9 mouse cellular contexts compared by ENCODE assay signal in the genomic region with DNA sequence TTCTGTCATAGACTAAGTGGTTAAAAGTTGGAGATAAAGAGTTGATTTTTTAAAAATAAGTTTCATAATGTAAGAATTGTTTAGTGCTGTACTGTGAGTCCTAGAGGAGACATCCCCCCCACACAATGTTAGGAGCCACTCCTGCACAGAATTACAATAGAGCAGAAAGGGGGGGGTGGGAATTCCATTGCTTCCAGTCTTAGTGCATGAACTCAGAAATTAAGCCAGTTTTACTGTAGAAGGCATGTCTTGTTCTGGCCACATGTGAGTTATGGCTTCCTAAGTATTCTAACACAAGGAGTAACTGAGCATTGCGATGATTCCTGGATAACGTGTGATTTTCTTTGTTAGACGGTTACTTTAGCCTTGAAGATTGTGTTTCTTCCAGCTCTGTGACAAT.
DNase-seq lines count a peak whose midpoint lies in the region; ATAC-seq lines count a peak whose summit lies in the region.
"Had no signal": no experiment of that assay in that cellular context is flagged by ENCODE, and none has a peak within 500 bp of the region (broad histone marks: within the 10 kb centered on the region; RNA-seq: fewer than 3 reads in every experiment).

No protein-coding gene starts in this region.

- WGBS in heart, embryonic 14.5 days: 20% methylated on average over 3 of the region's 3 CpGs
- whole genome bisulfite sequencing in liver, embryonic 11.5 days: 79% methylated on average over 3 of the region's 3 CpGs
- 72% methylated on average over 3 of the region's 3 CpGs for WGBS in liver, embryonic 12.5 days (ENCODE audit: insufficient replicate concordance)
- WGBS in limb, embryonic 15.5 days: 53% methylated on average over 3 of the region's 3 CpGs

- intact Hi-C loops in heart, postnatal 14 days (cut with DNase I): no loop called here

- 0 out of 2 replicates have a peak, but pooled peaks cover 7% of the 10 kb centered on the region for H3K9me3 ChIP-seq in heart, embryonic 14.5 days (ENCODE audit: control insufficient read depth, low read length)
- H3K9me3 ChIP-seq in liver, embryonic 11.5 days (ENCODE audit: control insufficient read depth, low read length): no peaks in the 10 kb centered on the region; the same call in 1 of the 2 replicates
- H3K9me3 ChIP-seq in liver, embryonic 12.5 days (replicated peaks): no peaks in the 10 kb centered on the region
- H3K9me3 ChIP-seq in limb, embryonic 15.5 days: no peaks in the 10 kb centered on the region

- DNase-seq in heart, postnatal 14 days: no peak
- no peak for DNase-seq in liver, embryonic 11.5 days (ENCODE audit: low spot score)
- no peak for DNase-seq in right cerebral cortex, postnatal 4 days
- DNase-seq in adrenal gland, postnatal 10 days: no peak

- H3K36me3 ChIP-seq in heart, embryonic 14.5 days (ENCODE audit: control insufficient read depth, insufficient read depth, low read length): peaks cover 7% of the 10 kb centered on the region
- no peaks in the 10 kb centered on the region for H3K36me3 ChIP-seq in liver, embryonic 11.5 days (ENCODE audit: control insufficient read depth, insufficient read depth, low read length)
- H3K36me3 ChIP-seq in liver, embryonic 12.5 days: no peaks in the 10 kb centered on the region
- H3K36me3 ChIP-seq in limb, embryonic 15.5 days: peaks cover 8% of the 10 kb centered on the region; the same call in 1 of the 2 replicates

- peak overlapping the region; percentile 37 to 50; a peak in 3 of 4 replicates for H3K4me3 ChIP-seq in heart, embryonic 14.5 days (ENCODE audit: control insufficient read depth in 1 of 2, insufficient read depth in 1 of 2, low read depth in 1 of 2, low read length in 2 of 2)
- H3K4me3 ChIP-seq in liver, embryonic 11.5 days (ENCODE audit: low read depth, low read length): no peak overlapping the region
- no peak overlapping the region for H3K4me3 ChIP-seq in liver, embryonic 12.5 days
- peak overlapping the region; percentile 23; the same call in 1 of the 2 replicates for H3K4me3 ChIP-seq in brown adipose tissue, adult 24 weeks (ENCODE audit: insufficient read depth, low read depth, low read length)
- H3K4me3 ChIP-seq in limb, embryonic 15.5 days: peak overlapping the region; percentile 42

- no peaks in the 10 kb centered on the region for H3K27me3 ChIP-seq in heart, embryonic 14.5 days (ENCODE audit: control insufficient read depth, insufficient read depth, low read length)
- H3K27me3 ChIP-seq in liver, embryonic 11.5 days (replicated peaks; ENCODE audit: control insufficient read depth, insufficient read depth, low read length): no peaks in the 10 kb centered on the region
- H3K27me3 ChIP-seq in liver, embryonic 12.5 days (replicated peaks): 0 out of 2 replicates have a peak, but pooled peaks cover 6% of the 10 kb centered on the region
- H3K27me3 ChIP-seq in limb, embryonic 15.5 days: no peaks in the 10 kb centered on the region

- H3K4me2 ChIP-seq in heart, embryonic 14.5 days (ENCODE audit: low read length): peak overlapping the region; percentile 71
- peak overlapping the region; percentile 8 for H3K4me2 ChIP-seq in liver, embryonic 11.5 days
- H3K4me2 ChIP-seq in liver, embryonic 12.5 days: no peak overlapping the region; the same call in 1 of the 2 replicates
- peak overlapping the region; percentile 59 for H3K4me2 ChIP-seq in limb, embryonic 15.5 days

- H3K4me1 ChIP-seq in heart, embryonic 14.5 days (ENCODE audit: control insufficient read depth in 2 of 2, insufficient read depth in 2 of 2, low read length in 2 of 2): peaks cover 16 to 47% of the 10 kb centered on the region in 2 experiments
- peaks cover 7% of the 10 kb centered on the region; the same call in 1 of the 2 replicates for H3K4me1 ChIP-seq in liver, embryonic 11.5 days (replicated peaks; ENCODE audit: control insufficient read depth, insufficient read depth, low read length)
- H3K4me1 ChIP-seq in liver, embryonic 12.5 days: peaks cover 9% of the 10 kb centered on the region
- H3K4me1 ChIP-seq in brown adipose tissue, adult 24 weeks (ENCODE audit: control insufficient read depth, insufficient read depth, insufficient read length, low read length): peaks cover 6% of the 10 kb centered on the region; the same call in 1 of the 2 replicates
- peaks cover 32% of the 10 kb centered on the region for H3K4me1 ChIP-seq in limb, embryonic 15.5 days

- H3K27ac ChIP-seq in heart, embryonic 14.5 days (replicated peaks in 1 of 2; ENCODE audit: control insufficient read depth in 1 of 2, insufficient read depth in 1 of 2, low read depth in 2 of 2, low read length in 2 of 2): peak overlapping the region; percentile 82 to 92
- no peak overlapping the region for H3K27ac ChIP-seq in liver, embryonic 11.5 days (ENCODE audit: low read depth, low read length)
- H3K27ac ChIP-seq in liver, embryonic 12.5 days: no peak overlapping the region
- no peak overlapping the region for H3K27ac ChIP-seq in brown adipose tissue, adult 24 weeks (replicated peaks; ENCODE audit: low read depth, low read length)
- peak overlapping the region; percentile 83 for H3K27ac ChIP-seq in limb, embryonic 15.5 days
- H3K27ac ChIP-seq: macrophage had no signal

- peak overlapping the region; percentile 78 for H3K9ac ChIP-seq in heart, embryonic 14.5 days (ENCODE audit: low read length)
- H3K9ac ChIP-seq in liver, embryonic 11.5 days (ENCODE audit: low read depth, low read length): no peak overlapping the region
- no peak overlapping the region for H3K9ac ChIP-seq in liver, embryonic 12.5 days
- H3K9ac ChIP-seq in limb, embryonic 15.5 days: no peak overlapping the region

- ATAC-seq in heart, embryonic 14.5 days (ENCODE audit: insufficient number of reproducible peaks, insufficient read depth, low FRiP score, low read depth): no peak
- ATAC-seq in liver, embryonic 11.5 days (replicated peaks; ENCODE audit: low FRiP score): no peak
- no peak for ATAC-seq in liver, embryonic 12.5 days
- ATAC-seq in limb, embryonic 15.5 days (ENCODE audit: insufficient number of reproducible peaks, low FRiP score, low TSS enrichment, low read depth): no peak

Comparison
In these comparisons a context has a peak if more than half of its experiments do, and no peak if none do; other contexts are left out.
1. H3K27ac ChIP-seq: peak in heart, embryonic 14.5 days (2 of 2) and limb, embryonic 15.5 days (single experiment); none in liver, embryonic 11.5 days (single experiment), liver, embryonic 12.5 days (single experiment) and brown adipose tissue, adult 24 weeks (single experiment).
2. H3K4me3 ChIP-seq: peak in heart, embryonic 14.5 days (2 of 2), brown adipose tissue, adult 24 weeks (single experiment) and limb, embryonic 15.5 days (single experiment); none in liver, embryonic 11.5 days (single experiment) and liver, embryonic 12.5 days (single experiment).